Mouse (Mus musculus) brain, embryonic 14.5 days (tissue): Measurements from ENCODE around the gene Mpdz. TPM values are rescaled to one million over a fixed set of nuclear protein-coding genes. Genes with fewer than 3 reads are reported as not detected.

Experiments
- DNase-seq: peaks from one replicate; pipeline ENCODE4 v3.0.0-alpha.2; 2011; ENCODE audit warnings: low read depth
- CTCF ChIP-seq: fragments of 200-500 bp; IDR thresholded peaks from 2 replicates; pipeline ENCODE4 v1.5.1; 2012; ENCODE audit warnings: inconsistent platforms, mild to moderate bottlenecking, moderate library complexity, borderline replicate concordance; ENCODE audit not compliant: insufficient read depth, insufficient read length; ENCODE audit errors: extremely low read depth
- POLR2A ChIP-seq: fragments of 200-500 bp; IDR thresholded peaks from 2 replicates; pipeline ENCODE4 v1.6.1; 2012; ENCODE audit warnings: mild to moderate bottlenecking, inconsistent platforms, borderline replicate concordance; ENCODE audit not compliant: poor library complexity, insufficient read depth, insufficient read length, severe bottlenecking; ENCODE audit errors: extremely low read depth
- polyA plus RNA-seq: library from polyadenylated mRNA; depleted of rRNA; stranded (reverse); fragments of >200 nt; gene quantifications from 2 replicates; pipeline ENCODE4 v1.2.3, GENCODE M21; 2012

Mpdz gene
- polyA plus RNA-seq, 1 experiment, result 30.1 TPM

- TF ChIP-seq CTCF (no peak), POLR2A (no peak)
- DNase-seq, result no peak
These were observed 951 bp upstream of the Mpdz start for GRCm38 (mm10) chr4:81443566-81443965.

GRCm38 (mm10) chr4:81433961-81434360 is 8.7 kb downstream of the Mpdz start:
- no peak for DNase-seq
- TF ChIP-seq CTCF (no peak), POLR2A (no peak)

GRCm38 (mm10) chr4:81430826-81431225 is 11.8 kb downstream of the Mpdz start:
- DNase-seq, result peak; percentile 44
- no peak for TF ChIP-seq CTCF
- TF ChIP-seq POLR2A, result no peak

GRCm38 (mm10) chr4:81430105-81430504 is 12.5 kb downstream of the Mpdz start:
- DNase-seq, result peak; percentile 53
- TF ChIP-seq CTCF (no peak), POLR2A (no peak)

- no peak for DNase-seq
- TF ChIP-seq POLR2A (no peak), CTCF (no peak)
These were observed 12.9 kb downstream of the Mpdz start for GRCm38 (mm10) chr4:81429670-81430069.

GRCm38 (mm10) chr4:81423556-81423955 is 19.1 kb downstream of the Mpdz start:
- no peak for DNase-seq
- no peak for TF ChIP-seq CTCF
- TF ChIP-seq POLR2A, result no peak

- DNase-seq, result no peak
- TF ChIP-seq POLR2A, result no peak
- TF ChIP-seq CTCF, result no peak
These were observed 21.0 kb downstream of the Mpdz start for GRCm38 (mm10) chr4:81421621-81422020.

GRCm38 (mm10) chr4:81415324-81416026 is 27.1 kb downstream of the Mpdz start:
- peak; percentile 90 for DNase-seq
- no peak for TF ChIP-seq POLR2A
- no peak for TF ChIP-seq CTCF

GRCm38 (mm10) chr4:81414684-81415323 is 27.8 kb downstream of the Mpdz start:
- DNase-seq, result peak; percentile 50
- no peak for TF ChIP-seq CTCF
- no peak for TF ChIP-seq POLR2A

GRCm38 (mm10) chr4:81396883-81397282 is 45.7 kb downstream of the Mpdz start:
- DNase-seq, result no peak
- TF ChIP-seq POLR2A (no peak), CTCF (no peak)

- TF ChIP-seq CTCF (no peak), POLR2A (no peak)
- DNase-seq, result no peak
These were observed 49.7 kb downstream of the Mpdz start for GRCm38 (mm10) chr4:81392869-81393268.

GRCm38 (mm10) chr4:81389263-81389662 is 53.4 kb downstream of the Mpdz start:
- DNase-seq, result peak; percentile 33

More at GRCm38 (mm10) chr4:81389263-81389662, 53.4 kb downstream of the Mpdz start:
- no peak for TF ChIP-seq CTCF
- no peak for TF ChIP-seq POLR2A
